Mouse (Mus musculus) olfactory bulb, adult 2 months (tissue): ENCODE results near the gene Chrm1. TPM values are rescaled to one million over a fixed set of nuclear protein-coding genes. Genes with fewer than 3 reads are reported as not detected.

Source experiments
- H3K27ac ChIP-seq: fragments of 200-500 bp; 2 replicates; pipeline ENCODE4 v1.5.1; 2012; ENCODE audit warnings: low read depth, low read length; ENCODE audit not compliant: insufficient read depth
- H3K4me1 ChIP-seq: fragments of 200-500 bp; 2 replicates; pipeline ENCODE4 v1.6.1; 2012; ENCODE audit warnings: low read length; ENCODE audit not compliant: control insufficient read depth, insufficient read depth
- H3K4me3 ChIP-seq: fragments of 200-500 bp; 2 replicates; pipeline ENCODE4 v1.5.1; 2012; ENCODE audit warnings: mild to moderate bottlenecking, low read depth, low read length, moderate library complexity; ENCODE audit not compliant: insufficient read depth
- CTCF ChIP-seq: fragments of 200-500 bp; IDR thresholded peaks from 2 replicates; pipeline ENCODE4 v1.5.1; 2012; ENCODE audit warnings: low read depth, mild to moderate bottlenecking, low read length, moderate library complexity; ENCODE audit not compliant: insufficient read depth
- POLR2A ChIP-seq: fragments of 200-500 bp; IDR thresholded peaks from 2 replicates; pipeline ENCODE4 v1.6.1; 2012; ENCODE audit warnings: mild to moderate bottlenecking, low read depth, low read length, moderate library complexity; ENCODE audit not compliant: insufficient read depth
- WGBS: fragments of 180-500 bp; shearing (Covaris S2); methylation state at CpG from one replicate; pipeline ENCODE4 v1.1.7; 2018; 5-methylcytosine and 5-hydroxymethylcytosine counted together
- polyA plus RNA-seq: library from polyadenylated mRNA; stranded (reverse); fragments of >200 nt; gene quantifications from 2 replicates; pipeline ENCODE4 v1.2.4, GENCODE M21; 2012; ENCODE audit warnings: low replicate concordance; ENCODE audit not compliant: missing spikeins, insufficient read depth, insufficient read length

The Chrm1 gene
- polyA plus RNA-seq, 1 experiment = not detected

DNA sequence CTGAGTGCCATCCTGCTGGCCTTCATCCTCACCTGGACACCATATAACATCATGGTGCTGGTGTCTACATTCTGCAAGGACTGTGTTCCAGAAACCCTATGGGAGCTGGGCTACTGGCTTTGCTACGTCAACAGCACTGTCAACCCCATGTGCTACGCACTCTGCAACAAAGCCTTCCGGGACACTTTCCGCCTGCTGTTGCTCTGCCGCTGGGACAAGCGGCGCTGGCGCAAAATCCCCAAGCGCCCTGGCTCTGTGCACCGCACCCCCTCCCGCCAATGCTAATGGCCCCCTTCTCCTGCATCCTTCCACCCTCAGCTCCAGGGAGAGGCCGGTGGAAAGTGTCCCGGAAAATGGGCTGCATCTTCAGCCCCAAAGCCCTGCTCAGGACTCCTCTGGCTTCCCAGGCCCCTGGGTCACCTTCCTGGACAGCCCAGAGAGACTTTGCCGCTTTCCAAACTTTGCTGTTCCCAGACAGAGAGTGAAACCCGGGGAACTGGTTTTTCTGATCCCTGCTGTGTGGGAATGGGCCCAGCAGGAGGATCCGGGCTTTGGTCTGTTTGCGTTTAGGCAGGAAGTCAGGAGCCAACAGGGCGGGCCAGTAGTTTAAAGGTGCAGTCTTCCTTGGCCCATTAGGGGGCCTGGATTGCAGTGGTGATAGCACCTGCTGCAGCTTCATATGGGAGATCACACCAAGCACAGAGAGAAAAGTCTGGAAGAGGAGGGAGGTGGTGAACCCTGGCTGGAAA lies 15.6 kb downstream of the Chrm1 start:
- 33% methylated on average over 18 of the region's 18 CpGs for WGBS
- TF ChIP-seq CTCF (no peak), POLR2A (no peak)
- H3K4me3 ChIP-seq = no peak overlapping the region
- peaks cover 33% of the 10 kb centered on the region for H3K4me1 ChIP-seq
- peak overlapping the region; percentile 28; the same call in 1 of the 2 replicates for H3K27ac ChIP-seq

DNA sequence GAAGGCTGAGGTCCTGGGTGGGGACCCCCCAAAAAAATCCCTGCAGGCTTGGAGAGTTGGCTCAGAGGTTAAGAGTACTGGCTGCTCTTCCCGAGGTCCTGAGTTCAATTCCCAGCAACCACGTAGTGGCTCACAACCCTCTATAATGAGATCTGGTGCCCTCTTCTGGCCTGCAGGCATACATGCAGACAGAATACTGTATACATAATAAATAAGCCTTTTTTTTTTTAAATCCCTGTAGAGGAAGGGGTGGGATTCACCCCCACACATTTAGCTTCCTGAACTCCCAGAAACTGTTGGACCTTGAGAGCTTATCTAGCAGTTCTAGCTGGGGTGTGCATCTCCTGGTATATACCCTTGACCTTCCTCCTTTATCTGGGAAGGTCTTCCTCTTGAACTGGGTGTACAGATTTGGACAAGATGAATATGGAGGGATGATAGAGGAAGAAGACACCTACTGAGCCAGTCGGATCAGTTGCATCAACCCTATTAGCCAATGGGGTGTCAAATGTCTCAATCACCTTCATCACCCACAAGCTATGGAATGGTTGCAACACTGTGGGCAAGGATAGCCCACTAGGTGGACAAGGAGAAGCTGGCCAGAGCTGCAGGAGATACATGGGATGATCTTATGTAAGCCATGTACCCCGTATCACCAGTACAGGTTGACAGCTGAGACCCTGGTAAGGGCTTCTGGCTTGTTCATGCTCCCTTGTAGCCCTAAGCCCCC lies 18.2 kb downstream of the Chrm1 start:
- Histone ChIP-seq H3K27ac (no peak overlapping the region), H3K4me3 (no peak overlapping the region), H3K4me1 (peaks cover 33% of the 10 kb centered on the region)
- no peak for TF ChIP-seq POLR2A
- 94% methylated on average over 4 of the region's 4 CpGs for WGBS

DNA sequence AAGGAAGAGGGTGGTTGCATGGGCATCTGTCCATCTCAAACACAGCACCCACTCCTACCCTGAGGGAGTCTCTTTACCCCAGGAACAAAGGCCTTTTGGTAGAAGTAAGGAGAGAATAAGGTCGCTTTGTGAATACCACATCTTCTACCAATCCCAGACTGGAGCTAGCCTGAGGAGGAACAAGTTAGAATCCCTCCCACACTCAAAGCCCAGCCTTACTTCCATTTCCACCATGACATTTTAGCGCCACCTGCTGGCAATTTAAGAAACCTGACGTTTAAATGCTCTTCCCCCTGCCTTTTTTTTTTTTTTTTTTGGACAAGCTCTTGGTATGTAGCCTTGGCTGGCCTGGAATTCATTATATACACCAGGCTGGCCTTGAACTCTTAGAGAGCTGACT lies 19.4 kb downstream of the Chrm1 start:
- no peak for TF ChIP-seq CTCF
- no peak for TF ChIP-seq POLR2A
- Histone ChIP-seq H3K4me1 (peaks cover 28% of the 10 kb centered on the region), H3K4me3 (no peak overlapping the region), H3K27ac (0 out of 2 replicates have a peak overlapping the region, but pooled peaks have one; percentile 33)
- WGBS = 0% methylated on average over 3 of the region's 3 CpGs

DNA sequence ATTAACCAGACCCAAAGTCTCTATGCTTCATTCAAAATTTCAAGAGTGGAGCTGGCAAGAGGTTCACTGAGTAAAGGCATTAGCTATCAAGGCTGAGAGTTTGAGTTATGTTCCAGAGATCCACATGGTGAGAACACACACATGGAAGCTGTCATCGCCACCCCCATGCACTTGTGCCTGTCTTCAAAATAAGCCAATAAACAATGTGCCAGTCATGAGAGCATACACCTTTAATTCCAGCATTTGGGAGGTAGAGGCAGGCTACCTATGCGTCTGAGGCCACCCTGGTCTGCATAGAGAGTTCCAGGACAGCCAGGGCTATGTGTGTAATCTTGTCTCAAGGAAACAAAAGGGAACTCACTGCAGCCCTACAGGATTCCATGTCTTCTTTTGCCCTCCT lies 20.0 kb downstream of the Chrm1 start:
- no peak overlapping the region for H3K27ac ChIP-seq
- TF ChIP-seq CTCF (no peak), POLR2A (no peak)
- no peak overlapping the region for H3K4me3 ChIP-seq
- H3K4me1 ChIP-seq = peaks cover 22% of the 10 kb centered on the region
- WGBS = 74% methylated on average over 2 of the region's 2 CpGs

DNA sequence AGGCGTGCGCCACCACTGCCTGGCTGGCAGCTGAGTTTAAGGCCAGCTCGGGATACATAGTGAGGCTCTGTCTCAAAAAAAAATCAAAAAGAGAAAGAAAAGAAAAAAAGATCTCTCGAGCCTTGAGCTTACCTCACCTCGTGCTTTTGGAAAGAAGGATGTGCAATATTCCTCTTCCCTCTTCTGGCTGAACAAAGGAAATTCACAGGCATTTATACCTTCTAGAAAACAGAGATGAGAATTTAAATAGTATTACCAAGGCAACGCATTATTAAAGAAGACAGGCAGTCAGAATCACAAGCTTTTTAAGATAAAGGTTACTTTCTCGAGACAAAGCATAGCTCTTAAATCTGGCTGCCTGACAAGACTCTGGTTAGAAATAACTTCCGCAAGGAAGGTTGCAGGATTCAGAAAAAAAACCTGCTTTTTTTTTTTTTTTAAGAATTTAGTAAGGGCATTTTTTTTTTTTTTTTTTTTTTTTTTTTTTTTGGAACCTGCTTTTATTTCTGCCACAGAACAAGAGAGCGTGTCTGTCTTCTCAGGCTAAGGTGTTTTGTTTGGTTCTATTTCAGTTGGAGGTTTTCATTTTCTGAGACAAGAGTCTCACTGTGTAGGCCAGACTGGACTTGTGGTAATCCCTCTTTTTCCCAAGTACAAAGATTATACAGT lies 28.4 kb downstream of the Chrm1 start:
- peaks cover 12% of the 10 kb centered on the region for H3K4me1 ChIP-seq
- 21% methylated on average over 9 of the region's 9 CpGs for WGBS
- TF ChIP-seq POLR2A = no peak
- no peak for TF ChIP-seq CTCF
- H3K4me3 ChIP-seq = no peak overlapping the region
- peak overlapping the region; percentile 41; the same call in 1 of the 2 replicates for H3K27ac ChIP-seq

DNA sequence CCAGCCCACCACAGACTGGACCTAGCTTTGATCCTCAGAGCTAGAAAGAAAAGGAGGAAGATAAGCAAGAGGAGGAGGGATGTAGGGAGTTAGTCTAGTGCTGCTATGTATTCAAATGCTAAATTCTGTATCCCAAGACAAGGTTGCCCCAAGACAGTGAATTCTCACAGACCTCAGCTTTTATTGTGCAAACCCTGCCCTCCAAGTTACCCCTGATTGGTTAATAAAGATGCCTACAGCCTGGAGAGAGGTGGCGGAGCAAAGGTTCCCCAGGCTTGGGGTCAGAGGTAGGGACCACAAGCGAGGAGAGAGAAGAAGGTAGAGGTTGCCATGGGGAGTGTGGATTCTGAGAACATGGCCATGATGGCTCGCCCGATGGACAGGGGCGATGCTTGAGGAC lies 29.2 kb downstream of the Chrm1 start:
- Histone ChIP-seq H3K27ac (no peak overlapping the region), H3K4me3 (no peak overlapping the region), H3K4me1 (peaks cover 12% of the 10 kb centered on the region)
- WGBS = 89% methylated on average over 5 of the region's 5 CpGs
- TF ChIP-seq CTCF (no peak), POLR2A (no peak)

DNA sequence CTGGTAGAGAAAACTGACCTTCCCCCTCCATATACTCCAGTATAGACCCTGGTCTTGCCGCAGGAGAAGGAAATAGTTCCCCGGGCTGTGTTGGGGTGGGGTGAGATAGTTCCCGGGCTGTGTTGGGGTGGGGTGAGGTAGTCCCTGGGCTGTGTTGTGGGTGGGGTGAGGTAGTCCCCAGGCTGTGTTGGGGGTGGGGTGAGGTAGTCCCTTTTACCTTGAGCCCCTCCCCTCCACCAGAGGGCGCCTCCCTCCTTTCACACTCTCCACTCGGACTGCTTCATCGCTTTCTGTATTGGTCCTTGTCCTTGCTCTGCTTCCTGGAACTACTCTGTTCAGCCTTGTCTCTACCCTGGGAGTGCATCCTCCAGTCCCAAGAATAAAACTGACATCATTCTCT lies 31.7 kb downstream of the Chrm1 start:
- Histone ChIP-seq H3K27ac (no peak overlapping the region), H3K4me3 (no peak overlapping the region), H3K4me1 (peaks cover 12% of the 10 kb centered on the region)
- TF ChIP-seq CTCF (no peak), POLR2A (no peak)
- WGBS = 57% methylated on average over 6 of the region's 6 CpGs

DNA sequence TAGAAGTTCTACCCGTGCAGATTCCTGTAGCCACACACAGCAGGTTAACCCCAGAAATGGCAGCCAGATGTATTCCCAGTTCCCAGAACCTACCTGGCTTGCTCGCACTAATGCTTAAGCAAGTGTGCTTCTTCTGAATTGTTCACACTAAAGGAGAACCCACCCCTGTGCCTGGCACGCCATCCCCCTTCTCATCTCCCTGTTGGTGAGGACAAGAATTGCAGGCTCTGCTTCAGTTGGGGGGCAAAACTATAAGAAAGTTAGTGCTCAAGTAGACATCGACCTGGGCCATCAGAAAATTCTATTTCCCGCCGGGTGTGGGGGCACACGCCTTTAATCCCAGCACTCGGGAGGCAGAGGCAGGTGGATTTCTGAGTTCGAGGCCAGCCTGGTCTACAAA lies 36.1 kb downstream of the Chrm1 start:
- no peak overlapping the region for H3K4me3 ChIP-seq
- no peak overlapping the region for H3K27ac ChIP-seq
- TF ChIP-seq CTCF (no peak), POLR2A (no peak)
- 84% methylated on average over 9 of the region's 9 CpGs for WGBS
- no peaks in the 10 kb centered on the region for H3K4me1 ChIP-seq

DNA sequence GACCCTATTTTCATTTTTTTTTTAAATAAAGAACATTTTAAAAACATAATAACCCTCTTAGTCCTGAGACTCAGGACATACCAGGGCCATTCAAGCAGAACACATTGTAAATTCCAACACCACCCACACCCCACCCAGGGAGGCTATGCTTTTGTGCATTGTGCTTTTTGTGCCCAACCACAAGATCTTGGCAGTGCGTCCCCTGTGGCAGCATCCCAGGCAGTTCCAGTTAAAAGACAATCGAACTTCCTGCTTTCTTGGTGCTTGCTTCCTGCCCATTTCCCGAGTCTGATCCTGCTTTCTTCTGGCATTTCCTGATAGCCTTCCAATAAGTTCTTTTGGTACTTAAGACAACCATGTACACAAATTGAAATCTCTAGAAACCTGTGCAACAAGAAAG lies 38.9 kb downstream of the Chrm1 start:
- no peaks in the 10 kb centered on the region for H3K4me1 ChIP-seq
- H3K27ac ChIP-seq = no peak overlapping the region
- WGBS = 40% methylated on average over 3 of the region's 3 CpGs
- TF ChIP-seq POLR2A = no peak
- no peak for TF ChIP-seq CTCF
- no peak overlapping the region for H3K4me3 ChIP-seq

DNA sequence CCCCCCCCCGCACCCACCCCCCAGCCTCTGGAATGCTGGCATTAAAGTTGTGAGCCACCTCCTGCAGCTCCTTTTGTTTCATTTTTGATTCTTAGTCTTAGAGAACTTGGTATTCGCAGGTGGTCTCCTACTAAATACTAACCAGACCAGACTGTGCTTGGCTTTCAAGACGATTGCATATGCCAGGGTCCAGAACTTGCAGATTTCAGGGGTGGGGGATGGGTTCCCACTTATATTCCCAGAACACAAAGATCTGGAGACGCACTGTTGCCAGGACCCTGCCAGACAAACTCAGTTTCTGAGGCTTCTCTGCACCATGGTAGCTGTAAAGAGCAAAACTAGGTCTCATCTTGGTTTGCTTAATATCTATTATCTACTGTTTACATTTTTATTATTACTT lies 40.0 kb downstream of the Chrm1 start:
- TF ChIP-seq CTCF (no peak), POLR2A (no peak)
- H3K27ac ChIP-seq = no peak overlapping the region
- no peaks in the 10 kb centered on the region for H3K4me1 ChIP-seq
- WGBS = 56% methylated on average over 4 of the region's 4 CpGs
- no peak overlapping the region for H3K4me3 ChIP-seq
